8 mouse cellular contexts compared by ENCODE assay signal in genomic region chr19:5637069-5638047, GRCm38 (mm10). TPM values are rescaled to one million over a fixed set of nuclear protein-coding genes. Genes with fewer than 3 reads are reported as not detected.
DNase-seq lines count a peak whose midpoint lies in the region; ATAC-seq lines count a peak whose summit lies in the region.

Gene Rela, plus strand, starts transcription at chr19:5637483.

- H3K27ac ChIP-seq in hindbrain, embryonic 13.5 days, result peak within 1 kb of the TSS; percentile 93

- WGBS in hindbrain, embryonic 13.5 days, result 0% methylated on average over 62 of the region's 109 CpGs

- peak within 1 kb of the TSS; percentile 94 for H3K9ac ChIP-seq in hindbrain, embryonic 13.5 days

- peak within 1 kb of the TSS; percentile 67 for H3K4me2 ChIP-seq in hindbrain, embryonic 13.5 days

- peaks cover 24% of the 10 kb centered on the region for H3K4me1 ChIP-seq in hindbrain, embryonic 13.5 days (replicated peaks)

- no peaks in the 10 kb centered on the region for H3K9me3 ChIP-seq in hindbrain, embryonic 13.5 days

- peak within 1 kb of the TSS; percentile 79 for H3K4me3 ChIP-seq in hindbrain, embryonic 13.5 days

- H3K27me3 ChIP-seq in hindbrain, embryonic 13.5 days, result no peaks in the 10 kb centered on the region

- ATAC-seq in hindbrain, embryonic 13.5 days (ENCODE audit: low FRiP score), result peak; percentile 85

- peaks cover 34% of the 10 kb centered on the region for H3K36me3 ChIP-seq in hindbrain, embryonic 13.5 days

- DNase-seq in NIH3T3 (ENCODE audit: low read depth), result peak; percentile 96
- peak; percentile 97 for DNase-seq in cerebellum, postnatal 10 days
- DNase-seq in frontal cortex, postnatal 14 days (ENCODE audit: low spot score in 2 of 2), result peak; percentile 77 to 82
- DNase-seq in layer of hippocampus, postnatal 25 days (ENCODE audit: extremely low spot score in 1 of 2, low spot score in 1 of 2), result peak; percentile 85 to 90
- DNase-seq in lung, postnatal 25 days (ENCODE audit: low spot score), result peak; percentile 92
- peak; percentile 84 for DNase-seq in retina, embryonic 14.5 days (ENCODE audit: low spot score)
- DNase-seq in thymus, postnatal 4 days, result peak; percentile 94

RNA-seq across cellular contexts. Expression of gene Rela, which starts in this region (rescaled TPM):
- 30.1 and 35.2 TPM in 2 replicates for polyA plus RNA-seq in hindbrain, embryonic 13.5 days (2015; fragmentation: Nextera tagmentation; extraction: Ambion mirVana)
- 10 to 100 TPM; 20.6 to 22.0 TPM for total RNA-seq in layer of hippocampus, postnatal 25 days (2021)

Comparison
In these comparisons a context has a peak if more than half of its experiments do, and no peak if none do; other contexts are left out.
1. Peak in every context shown above with its lines: DNase-seq, ATAC-seq, H3K4me3 ChIP-seq and H3K27ac ChIP-seq.